Mouse (Mus musculus) lung, postnatal 10 days (tissue): ENCODE measurements at regions not wholly inside any gene's neighbourhood (a gene's known extent, or its start where the extent isn't known, plus 50 kb on each side); places are given as distances from the start of the nearest gene placed in this dataset.

Experiments
- DNase-seq: peaks from one replicate; pipeline ENCODE4 v3.0.0; 2021

DNA sequence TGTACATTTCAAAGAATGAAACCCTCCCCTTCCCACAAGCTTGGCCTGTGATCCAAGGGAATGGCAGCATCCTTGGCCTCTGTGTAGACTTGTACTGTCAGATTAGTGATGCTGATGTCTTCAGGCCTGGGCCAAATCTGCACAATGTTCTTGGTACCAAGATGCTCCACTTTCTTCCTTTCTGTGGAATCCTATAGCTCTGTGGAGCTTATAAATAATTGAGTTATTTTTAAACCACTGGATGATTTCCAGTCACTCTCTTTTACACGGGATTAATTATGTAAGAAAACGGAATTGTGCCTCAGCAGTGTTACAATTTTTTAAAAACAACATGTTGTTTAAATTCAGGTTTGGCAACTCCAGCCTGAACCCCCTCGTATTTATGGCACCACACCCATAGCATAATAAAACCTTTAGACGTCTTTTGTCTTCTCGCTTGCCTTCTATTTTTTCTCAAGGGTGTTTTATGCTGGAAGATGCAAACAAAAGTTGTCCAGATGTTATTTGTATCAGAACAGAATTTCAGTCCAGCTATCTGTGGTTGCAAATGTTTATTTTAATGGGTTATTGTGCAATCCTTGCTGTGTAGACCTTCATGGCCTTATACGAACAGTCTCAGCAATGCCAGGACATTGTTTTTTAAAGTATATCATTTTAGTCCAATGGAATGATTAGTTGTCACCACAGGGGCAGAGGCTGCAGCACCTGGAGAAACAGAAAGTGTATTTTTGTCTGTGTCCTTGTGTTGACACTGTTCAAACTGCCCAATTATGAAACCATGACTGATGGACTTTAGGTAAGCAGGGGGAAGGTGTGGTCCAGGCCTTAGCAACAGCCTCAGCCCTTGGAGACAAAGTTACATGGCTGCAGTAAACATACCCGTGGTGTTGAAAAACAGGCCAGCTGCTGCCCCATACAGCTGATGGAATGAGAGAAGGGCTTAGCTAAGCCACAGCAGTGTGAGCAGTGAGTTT is 630.4 kb upstream of the Zeb2 start:
- peak; percentile 29 for DNase-seq

DNA sequence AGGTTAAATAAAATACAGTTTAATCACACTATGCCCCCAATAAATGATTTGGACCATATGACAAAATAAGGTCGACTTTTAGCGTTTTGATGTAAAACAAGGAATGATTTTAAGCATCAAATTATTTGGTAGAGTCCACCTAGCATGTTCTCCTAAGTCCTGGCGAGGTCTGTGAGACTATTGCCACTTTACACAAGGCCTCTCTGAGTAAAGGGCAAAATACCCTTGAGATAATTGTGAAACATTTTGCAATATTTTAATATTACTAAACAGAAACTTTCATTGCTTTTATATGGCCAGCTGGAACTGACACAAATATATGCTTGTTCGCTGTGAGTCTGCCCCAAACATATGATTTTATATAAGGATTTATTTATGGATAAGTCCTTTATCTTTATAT is 629.4 kb upstream of the Zeb2 start:
- no peak for DNase-seq

DNA sequence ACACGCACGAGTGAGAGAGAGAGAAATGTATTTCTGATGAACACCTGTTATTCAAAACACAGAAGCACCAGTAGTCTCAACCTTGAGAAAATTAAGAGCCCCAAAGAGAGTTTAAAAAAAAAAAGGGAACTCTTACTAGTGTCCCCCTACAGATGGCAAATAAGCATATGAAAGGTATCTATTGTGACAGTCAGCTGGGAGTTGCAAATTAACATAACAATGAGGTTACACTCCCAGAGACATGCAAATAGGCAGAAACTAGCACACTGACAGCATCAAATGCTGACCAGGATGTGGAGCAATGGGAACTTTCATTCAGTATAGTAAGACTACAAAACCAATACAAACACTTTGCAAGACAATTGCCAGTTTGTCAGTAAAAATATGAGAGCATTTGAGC is 619.1 kb upstream of the Zeb2 start:
- no peak for DNase-seq

DNA sequence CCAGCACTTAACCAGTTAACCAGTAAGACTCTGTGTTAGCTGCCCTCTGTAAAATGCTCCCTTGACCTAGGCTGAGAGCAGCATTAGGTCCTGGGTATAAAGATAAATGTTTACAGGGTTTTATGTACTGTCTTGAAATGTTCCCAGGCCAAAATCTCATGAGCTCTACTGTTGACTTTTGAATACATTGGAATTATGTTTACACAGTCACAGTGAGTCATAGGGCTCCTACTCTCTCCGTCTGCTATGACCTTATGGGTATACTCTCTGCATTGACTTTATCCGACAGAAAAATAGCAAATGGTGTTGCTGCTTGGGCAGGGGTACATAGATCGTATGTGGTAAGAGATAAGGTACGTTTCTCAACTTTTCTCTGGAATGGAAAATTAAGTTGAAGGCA is 596.8 kb upstream of the Zeb2 start:
- DNase-seq: no peak

DNA sequence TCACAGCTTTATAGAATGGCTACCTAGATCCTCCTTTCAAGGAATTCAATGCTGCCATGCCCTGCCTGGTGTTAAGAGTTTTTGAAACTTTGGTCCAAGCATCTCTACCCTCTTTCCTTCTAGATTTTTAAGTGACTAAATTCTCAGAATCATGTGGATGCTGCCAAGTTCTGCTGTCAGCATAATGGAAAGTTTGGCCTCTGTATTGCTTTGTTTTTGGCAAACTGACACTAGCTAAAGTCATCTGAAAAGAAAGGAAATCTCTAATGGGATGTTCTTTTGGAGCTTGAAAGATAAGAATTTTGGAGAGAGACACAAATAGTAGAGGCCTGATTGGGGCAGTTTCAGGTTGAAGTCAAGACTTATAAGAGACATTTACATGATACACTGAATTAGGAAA is 589.8 kb upstream of the Zeb2 start:
- peak; percentile 26 for DNase-seq

DNA sequence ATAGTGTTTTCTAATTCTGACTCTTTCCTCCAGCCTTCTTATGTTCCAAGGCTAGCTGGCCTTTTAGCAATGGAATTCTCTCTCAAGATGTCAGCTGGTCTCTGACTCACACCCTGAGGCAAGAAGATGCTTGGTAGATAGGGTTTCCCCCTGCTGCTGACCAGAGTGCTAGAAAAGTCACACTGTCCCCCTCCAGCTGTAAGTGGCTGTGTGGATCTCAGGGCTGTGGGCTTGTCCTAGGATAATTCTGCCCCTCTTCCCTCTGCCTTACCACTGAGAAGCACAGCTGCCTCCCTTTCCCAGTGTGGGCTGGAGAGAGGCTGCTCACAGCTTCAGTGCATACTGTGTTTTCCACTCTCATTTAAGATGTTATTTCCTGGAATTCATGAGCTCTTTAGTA is 585.3 kb upstream of the Zeb2 start:
- no peak for DNase-seq

DNA sequence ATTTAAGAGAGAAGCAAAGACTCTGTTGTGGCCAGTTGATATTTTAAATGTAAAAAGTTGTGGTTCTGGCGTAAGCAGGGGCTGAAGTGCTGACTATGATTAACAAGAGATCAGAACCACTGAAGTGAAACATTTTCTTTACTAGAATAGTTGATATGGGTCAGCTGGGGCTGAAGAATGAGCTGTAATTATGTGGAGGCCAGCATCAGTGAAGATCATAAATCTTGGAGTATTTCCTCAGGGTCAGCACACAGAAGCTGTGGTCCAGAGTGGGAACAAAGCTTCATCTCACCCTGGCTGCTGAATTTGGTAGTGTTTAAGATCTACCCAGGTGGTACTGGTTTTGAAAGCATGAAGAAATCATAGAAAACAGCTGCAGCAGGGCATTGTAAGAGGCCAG is 583.4 kb upstream of the Zeb2 start:
- DNase-seq: no peak

DNA sequence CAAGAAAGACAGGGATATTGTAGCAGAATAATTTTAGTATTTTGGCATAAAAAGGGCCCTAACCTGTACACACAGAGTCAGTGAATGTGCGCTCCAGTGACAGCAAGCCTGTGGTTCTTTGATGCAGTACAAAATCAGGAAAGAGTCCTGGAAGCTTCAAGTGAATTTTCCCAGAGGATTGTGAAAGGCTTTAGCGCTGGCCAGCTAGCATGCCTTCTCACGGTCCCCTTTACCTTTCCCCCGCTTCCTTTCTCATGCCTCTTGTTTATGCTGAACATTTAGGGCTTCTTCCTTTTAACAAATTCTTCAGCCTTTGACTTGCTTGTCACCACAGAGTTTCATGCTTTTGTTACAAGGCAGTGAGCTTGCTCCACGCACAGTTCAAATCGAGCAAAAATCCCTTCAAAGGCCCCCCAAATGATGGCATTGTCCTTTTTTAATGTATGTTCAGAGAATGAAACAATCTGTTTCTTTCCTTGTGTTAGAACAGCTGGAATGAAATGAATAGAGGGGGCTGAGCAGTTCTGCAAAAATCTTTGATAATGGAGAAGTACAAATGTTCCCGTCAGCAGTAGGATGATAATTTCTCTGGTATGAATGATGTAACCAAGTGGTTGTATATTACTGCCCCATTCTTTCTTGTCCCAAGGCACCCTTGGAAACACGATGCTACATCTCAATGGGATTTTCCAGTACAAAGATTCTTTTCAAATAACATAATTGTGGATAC is 576.3 kb upstream of the Zeb2 start:
- no peak for DNase-seq

DNA sequence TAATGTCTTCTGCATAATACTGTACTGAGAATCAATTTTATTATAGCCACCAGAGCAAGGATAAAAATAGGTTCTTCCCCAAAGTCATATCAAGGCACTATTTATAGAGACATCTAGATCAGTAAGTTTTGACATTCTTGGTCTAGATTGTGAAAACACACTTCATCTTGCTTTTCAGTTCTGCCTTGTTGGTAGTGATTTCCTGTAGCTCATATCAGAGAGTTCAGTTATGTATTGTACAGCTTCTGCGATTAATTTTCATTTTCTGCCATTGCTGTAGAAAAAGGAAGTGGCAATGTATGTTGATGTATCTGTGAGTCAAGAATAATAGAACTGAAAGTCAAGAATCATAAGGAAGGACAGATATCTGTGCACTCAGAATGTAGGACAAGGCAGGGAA is 575.6 kb upstream of the Zeb2 start:
- no peak for DNase-seq

DNA sequence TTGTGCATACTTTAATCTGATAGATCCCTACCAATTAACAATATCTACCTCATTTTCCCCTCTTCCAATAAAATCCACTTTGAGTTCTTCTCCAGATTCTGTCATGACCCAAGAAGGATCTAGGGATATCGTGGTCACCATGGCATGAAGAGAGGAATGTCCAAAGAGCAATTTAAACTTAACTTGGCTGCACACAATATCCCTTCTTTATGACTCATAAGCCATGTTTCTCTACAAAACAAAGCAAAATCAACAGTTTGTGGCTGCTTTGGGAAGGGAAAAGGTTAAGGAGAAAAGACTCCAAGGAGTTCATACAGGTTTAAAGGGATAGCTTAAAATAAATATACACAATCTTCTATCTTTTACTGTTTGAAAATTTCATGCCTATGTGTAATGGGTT is 571.8 kb upstream of the Zeb2 start:
- DNase-seq: no peak

DNA sequence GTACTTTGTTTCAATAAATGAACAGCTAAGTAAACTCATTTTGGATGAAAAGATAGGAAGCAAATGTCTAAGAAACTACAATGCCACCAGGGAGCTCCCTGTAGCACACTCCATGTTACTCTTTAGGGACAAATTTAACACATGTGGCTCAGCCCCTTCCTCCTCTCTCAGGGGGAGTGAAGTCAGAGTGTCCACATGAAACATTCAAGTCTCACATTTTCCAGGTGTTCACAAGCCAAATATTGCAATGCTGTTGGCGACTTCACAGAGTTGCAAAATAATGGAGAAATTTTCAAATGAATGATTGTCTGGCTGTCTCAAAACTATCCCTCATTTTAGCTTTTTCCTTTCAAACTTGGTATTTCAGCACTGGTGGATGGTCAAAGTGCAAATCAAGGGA is 564.1 kb upstream of the Zeb2 start:
- no peak for DNase-seq

DNA sequence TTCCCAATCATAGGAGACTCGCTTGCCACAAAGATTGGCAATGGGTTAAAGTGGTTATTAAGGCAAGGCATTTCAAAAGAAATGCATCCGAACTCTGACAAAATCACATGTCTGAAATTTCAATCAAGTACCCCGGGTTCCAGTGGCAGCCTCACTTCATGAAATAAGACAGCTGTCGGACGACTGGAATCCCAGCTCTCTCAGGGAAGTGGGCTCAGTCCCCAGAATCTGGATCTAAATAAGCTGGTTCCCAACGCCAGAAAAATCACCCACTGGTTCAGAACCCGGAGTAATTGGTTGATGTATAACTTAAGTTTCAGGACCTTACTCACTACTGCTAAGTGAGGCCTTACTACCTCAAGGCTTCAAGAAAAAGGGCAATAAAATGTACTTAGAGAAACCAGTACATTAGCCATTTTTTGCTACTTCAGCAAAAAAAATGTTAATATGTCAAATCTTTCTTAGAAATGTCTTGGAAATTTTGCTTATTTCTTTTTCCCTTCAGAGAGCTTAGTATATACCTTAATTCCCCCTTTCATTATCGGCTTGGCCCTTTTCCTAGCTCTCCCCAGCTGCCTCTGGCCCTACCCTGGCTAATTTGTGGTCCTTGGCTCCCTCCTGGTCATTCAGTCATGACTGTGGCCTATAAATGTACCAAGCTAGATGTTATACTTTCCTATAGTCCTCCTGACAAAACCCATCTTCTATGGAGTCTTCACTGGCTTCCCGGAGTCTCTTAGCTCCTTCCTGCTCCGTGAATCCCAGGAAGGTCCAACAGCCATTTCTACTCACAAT is 562.1 kb upstream of the Zeb2 start:
- peak; percentile 6 for DNase-seq

DNA sequence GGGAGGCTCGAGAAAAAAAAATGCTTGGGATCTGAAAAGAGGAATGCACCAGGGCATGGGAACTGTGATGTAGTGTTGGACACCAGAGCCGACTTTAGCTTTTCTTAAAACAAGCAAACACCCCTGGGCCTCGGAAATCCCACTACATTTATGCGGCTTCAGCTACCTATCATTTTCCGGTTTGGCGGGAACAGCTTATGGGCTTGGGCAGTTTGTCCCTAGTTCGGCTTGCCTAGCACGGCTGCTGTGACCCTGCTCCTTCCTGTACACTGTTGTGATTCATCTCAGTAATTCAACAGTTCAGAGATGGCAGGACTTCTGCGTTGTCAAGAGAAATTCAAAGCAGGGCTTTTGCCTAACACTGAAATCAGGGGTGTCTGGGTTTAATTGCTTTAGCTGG is 561.5 kb upstream of the Zeb2 start:
- peak; percentile 2 for DNase-seq

DNA sequence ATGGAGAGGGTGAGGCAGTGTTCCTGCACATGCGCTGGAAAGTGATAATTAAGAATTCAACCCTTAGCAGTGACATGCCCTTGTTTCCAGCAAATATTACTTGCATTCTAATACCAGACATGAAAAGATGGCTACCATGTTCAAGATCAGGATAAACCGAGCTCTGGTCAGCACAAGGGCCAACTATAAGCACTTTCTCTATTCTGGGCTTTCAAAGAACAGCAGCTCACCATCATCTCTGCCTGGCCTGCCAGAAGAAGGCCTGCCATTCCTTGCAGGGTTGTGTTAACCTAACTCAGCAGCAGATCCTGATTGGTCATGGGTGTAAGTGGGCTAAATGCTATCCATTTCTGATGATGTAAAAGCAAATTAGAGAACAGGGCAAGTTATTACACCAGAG is 558.6 kb upstream of the Zeb2 start:
- no peak for DNase-seq

DNA sequence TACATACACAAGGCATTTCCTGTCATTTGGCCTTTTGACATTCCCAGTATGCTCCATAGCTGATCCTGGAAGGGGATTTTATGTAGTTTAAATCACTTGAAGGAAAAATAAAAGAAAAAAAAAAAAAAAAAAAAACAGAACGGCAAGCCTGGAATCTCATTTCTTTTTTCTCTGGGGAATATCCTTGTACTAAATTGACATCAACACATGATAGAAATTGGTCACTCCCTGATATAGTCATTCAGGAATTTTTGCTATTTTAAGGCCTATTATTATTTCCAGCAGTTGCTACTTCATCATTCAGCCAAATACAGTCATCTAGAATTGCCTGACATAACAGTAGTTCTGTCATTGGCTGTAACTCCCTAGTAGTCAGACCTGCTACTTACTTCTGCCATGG is 538.8 kb upstream of the Zeb2 start:
- DNase-seq: no peak

DNA sequence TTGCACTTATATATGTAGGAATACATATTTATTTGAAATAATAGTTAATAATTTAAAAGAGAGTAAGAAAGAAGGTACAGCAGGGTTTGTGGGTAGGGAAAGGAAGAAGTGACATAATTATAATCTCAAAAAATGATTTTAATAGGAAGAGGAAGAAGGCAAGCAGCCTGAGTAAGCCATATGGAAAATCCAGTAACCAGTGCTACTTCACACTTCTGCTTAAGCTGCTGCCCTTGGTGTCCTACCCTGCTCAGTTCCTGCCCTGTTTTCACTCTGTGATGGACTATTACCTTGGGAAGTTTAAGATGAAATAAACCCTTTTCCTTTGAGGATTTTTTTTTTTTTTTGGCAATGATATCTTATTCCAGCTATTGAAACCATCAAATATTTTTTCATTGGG is 537.5 kb upstream of the Zeb2 start:
- DNase-seq: no peak

DNA sequence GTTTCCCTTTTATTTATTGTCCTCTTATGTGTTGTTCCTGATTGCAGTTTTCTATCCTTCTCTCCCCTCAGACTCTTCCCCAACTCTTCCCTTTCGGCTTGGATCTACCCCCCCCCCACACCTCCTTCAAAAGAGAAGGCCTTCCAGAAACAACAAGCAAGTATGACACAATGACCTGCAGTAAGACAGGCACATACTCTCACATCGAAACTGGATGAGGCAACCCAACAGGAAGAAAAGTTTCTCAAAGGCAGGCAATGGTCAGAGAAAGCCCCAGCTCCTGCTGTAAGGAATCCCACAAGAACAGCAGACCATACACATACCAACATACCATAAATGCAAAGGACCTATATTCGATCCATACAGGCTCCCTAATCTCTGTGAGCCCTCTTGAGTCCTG is 535.8 kb upstream of the Zeb2 start:
- DNase-seq: no peak

DNA sequence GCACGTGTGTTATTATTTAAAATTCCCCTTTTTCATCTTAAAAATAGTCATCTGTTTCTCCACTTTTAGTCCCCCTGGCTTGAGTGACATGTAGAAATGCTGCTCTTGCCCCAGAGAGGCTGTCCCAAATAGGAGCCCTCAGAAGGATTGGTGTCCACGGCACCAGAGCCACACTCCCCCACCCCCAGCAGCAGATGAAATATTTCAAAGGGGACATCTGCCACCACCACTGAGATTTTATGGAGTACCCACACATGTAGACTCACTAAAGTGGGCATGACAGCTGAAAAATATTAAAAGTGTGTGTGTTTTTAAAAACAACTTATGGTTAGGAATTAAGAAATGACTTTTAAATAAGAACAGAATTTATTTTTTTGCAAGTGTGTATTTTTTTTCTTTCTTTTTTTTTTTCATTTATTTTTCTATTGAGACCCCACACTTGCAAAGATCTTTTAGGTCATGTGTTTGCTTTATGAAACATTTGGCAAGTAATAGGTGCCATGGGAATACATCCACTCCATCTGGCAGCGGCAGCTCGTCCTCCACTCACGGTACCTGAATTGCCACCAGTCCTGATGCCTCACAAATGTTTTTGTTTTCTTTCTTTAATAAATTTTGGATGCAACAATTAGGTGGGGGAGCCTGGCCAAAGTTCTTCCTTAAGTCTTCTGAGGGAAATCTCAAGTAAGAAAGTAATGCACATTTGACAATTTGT is 533.2 kb upstream of the Zeb2 start:
- DNase-seq: no peak

DNA sequence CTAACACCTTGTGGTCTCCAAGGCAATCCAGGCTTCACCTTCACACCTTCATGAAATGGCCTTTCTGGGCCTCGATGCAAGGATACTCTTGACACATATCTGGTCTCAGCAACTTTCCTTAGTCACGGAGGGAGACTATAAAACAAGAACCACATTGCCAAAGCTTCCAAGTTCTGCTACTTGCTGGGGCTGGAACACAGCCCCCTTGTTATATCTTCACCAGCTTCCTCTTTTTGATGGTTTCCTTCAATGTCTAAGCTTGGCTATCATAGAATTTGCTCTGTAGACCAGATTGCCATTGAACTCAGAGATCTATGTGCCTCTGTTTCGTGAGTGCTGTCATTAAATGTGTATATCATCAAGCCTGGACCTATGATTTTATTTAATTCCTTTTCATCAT is 530.7 kb upstream of the Zeb2 start:
- DNase-seq: no peak

DNA sequence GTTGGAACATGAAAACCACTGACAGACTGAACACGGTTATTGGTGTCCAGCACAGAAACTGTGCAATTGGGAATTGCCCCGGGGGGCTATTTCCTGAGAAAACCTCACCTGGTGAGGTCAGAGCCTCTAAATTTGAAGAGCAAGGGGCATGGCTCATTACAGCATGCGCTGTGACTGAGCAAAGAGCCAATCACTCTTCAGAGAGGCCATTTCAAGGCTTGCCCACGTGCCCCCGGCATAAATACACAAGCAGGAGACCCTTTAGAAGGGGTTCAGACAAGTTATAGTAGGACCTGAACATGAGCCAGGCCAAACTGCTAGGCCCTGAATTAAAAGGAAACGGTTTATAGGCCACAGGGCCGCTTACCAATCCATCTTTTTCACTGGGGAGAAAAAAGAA is 512.9 kb upstream of the Zeb2 start:
- DNase-seq: no peak

DNA sequence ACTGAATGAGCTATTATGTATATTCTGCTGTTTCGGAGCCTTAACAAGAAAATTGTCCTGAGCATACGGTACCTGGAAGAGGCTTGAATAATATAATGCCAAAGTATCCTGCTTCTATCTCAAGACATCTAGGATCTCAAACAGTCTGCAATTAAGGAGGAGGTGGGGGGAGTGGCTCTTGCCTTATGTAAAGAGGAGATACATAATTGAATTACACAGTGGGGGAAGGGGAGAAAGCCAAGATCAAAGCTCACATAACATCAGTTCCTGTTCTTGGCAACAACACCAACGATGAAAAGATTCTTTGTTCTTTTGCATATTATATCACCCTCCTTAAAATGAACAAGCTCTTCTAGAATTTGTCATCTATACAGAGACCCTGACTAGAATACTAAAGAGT is 512.4 kb upstream of the Zeb2 start:
- DNase-seq: no peak

DNA sequence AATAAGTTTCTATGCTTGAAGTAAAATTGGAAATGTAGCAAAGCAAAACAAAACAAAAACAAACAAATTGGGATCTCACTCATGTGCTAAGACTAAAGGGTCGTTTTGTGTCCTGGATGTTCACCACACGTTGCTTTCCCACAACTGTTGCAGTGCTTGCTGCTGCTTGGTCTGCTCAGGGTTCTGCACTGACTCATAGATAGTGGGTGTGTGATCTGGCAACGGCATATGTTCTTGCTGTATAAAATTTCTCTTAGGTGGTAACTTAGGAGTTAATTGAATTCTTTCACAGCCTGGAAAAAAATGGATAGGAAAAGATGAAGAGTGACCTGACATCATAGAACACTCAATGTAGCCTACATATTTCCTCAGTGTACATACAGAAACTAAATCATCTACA is 505.9 kb upstream of the Zeb2 start:
- no peak for DNase-seq

DNA sequence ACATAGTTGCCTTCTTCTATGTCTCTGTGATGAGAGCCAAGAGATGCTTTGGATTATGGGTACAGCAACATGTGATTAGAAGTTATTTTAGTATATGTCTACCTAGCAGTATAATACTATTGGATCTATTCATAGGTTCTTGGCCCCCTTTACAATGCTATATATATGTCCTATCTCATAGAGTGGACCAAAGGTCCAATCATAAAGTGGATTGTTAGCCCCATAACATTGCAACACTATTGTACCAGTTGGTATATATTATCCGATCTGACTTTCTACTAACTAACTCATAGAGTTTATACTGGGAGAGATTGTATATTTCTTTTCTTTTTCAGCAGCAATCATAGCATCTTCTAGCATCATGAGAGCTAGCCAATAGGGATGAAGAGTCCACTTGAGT is 491.7 kb upstream of the Zeb2 start:
- no peak for DNase-seq
